Mouse (Mus musculus): ENCODE results near the gene Cyp39a1.

GRCm38 (mm10) chr17:43684086-43684485, 16.9 kb downstream of the Cyp39a1 start:
- TF ChIP-seq CTCF (IDR thresholded peaks at IDR 0.05) (no peak), EP300 (IDR thresholded peaks at IDR 0.05; ENCODE audit: insufficient read depth, low read depth, low read length) (no peak)
